Mouse (Mus musculus) lung, adult 2 months (tissue): ENCODE data around the gene Mfap1b.

Experiments
- CTCF ChIP-seq: fragments of 200-500 bp; IDR thresholded peaks from 2 replicates; pipeline ENCODE4 v1.5.1; 2011; ENCODE audit warnings: mild to moderate bottlenecking, low read length, control low read depth; ENCODE audit not compliant: insufficient read depth
- POLR2A ChIP-seq: fragments of 200-500 bp; IDR thresholded peaks from 2 replicates; pipeline ENCODE4 v1.6.1; 2011; ENCODE audit warnings: low read depth, mild to moderate bottlenecking, control low read depth, low read length, borderline replicate concordance; ENCODE audit errors: extremely low read depth

DNA sequence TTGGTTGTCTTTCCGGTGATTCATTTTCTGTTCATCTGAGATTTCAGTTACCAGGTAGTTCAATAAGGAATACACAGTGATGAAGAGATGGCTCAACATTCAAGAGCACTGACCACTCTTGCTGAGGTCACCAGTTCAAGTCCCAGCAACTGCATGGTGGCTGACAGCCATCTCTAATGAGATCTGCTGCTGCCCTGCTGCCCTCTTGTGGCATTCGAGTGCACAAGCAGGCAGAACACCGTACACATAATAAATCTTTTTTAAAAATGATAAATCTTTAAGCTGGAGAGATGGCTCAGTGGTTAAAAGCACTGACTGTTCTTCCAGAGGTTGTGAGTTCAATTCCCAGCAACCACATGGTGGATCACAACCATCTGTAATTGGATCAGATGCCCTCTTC, 6.6 kb upstream of the Mfap1b start:
- TF ChIP-seq POLR2A (no peak), CTCF (peak; percentile 80)
